Mouse (Mus musculus) adrenal gland, postnatal 4 days (tissue): ENCODE data around the gene Sox2. TPM values are rescaled to one million over a fixed set of nuclear protein-coding genes. Genes with fewer than 3 reads are reported as not detected.

Source experiments
- DNase-seq, 2 experiments: peaks; one replicate each; pipeline ENCODE4 v3.0.0; 2021 to 2022; ENCODE audit warnings: low spot score in 2 of 2, mixed read lengths in 2 of 2
- long read RNA-seq, 2 experiments: library from polyadenylated mRNA; stranded (forward); transcript quantifications; one replicate each; pipeline ENCODE4 v2.0.0; 2021
- total RNA-seq, 2 experiments: library from RNA; stranded (reverse); gene quantifications; 2 replicates each; pipeline ENCODE4 v1.2.3; 2021

Gene Sox2
- 1 to 10 TPM in 1 of 2 experiments, under 1 TPM in 1; 0.92 to 1.5 TPM for total RNA-seq
- long read RNA-seq, experiment 1 = 0 reads
- long read RNA-seq, experiment 2, partial matches to known transcripts = 0 of 1 reads
- long read RNA-seq, experiment 2, other reads (novel, unspliced or antisense) = 0 of 1 reads

- DNase-seq = no peak
Observed at GRCm38 (mm10) chr3:34649726-34650620, at the start of gene Sox2. Gene Sox2 (plus strand): TSS chr3:34650405.

DNA sequence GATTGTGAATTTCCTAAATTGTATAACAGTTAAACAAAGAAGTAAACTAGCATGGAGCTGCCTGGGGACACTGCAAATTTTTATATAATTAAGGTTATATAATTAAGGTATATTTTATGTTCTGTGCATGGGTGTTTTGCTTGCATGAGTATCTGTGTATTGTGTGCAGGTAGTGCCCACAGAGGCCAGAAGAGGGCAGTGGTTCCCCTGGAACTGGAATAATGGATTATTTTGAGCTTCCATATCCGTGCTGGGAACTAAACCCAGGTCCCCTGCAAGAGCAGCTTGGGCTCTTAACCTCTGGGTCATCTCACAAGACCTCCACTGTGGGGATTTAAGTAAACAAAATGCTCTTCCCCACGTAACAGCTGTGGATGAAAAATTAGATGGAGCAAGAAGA, 49.1 kb upstream of the Sox2 start:
- no peak for DNase-seq

GRCm38 (mm10) chr3:34614107-34614506, 36.1 kb upstream of the Sox2 start:
- DNase-seq = no peak

DNA sequence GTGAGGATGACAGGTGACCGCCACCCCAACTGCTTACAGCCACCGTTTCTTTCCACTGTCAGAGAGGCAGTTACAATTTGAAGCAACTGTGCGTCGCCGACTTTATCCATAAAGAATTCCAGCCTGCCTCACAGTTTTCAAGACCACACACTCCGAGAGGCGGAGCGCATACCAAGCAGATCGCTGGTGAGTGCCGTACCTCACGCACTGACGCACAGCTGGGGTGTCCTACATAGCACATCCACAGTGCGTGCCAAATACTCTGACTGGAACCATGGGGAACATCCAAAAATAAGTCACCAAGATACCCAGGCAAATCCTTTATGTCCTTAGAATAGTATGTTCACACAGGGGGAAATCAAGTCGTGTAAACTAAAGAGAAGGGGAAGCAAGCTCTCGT, 34.7 kb upstream of the Sox2 start:
- no peak for DNase-seq

GRCm38 (mm10) chr3:34618934-34619333, 31.3 kb upstream of the Sox2 start:
- DNase-seq = no peak

GRCm38 (mm10) chr3:34620121-34620520, 30.1 kb upstream of the Sox2 start:
- no peak for DNase-seq

GRCm38 (mm10) chr3:34624721-34625270, 25.4 kb upstream of the Sox2 start:
- DNase-seq = no peak

- no peak for DNase-seq
Observed at GRCm38 (mm10) chr3:34626521-34626920, 23.7 kb upstream of the Sox2 start.

DNA sequence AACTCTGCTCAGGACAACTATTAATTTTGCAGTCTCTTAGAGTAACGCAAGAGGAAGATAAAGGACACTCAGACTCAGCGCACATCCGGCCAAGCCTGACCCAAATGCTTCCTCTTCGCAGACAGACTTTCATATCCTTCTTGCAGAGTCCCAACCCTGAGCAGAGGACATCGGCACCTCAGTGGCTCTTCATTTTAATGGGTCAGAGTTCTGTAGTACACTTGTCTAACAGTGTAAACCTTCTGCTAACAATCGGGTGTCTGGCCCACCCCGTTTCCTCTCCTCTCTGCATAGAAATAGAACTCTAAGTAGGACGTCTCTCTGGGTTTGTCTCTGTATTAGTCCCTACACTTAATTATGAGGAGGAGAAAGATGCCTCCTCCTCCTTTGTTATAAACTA, 20.2 kb upstream of the Sox2 start:
- DNase-seq = no peak

DNA sequence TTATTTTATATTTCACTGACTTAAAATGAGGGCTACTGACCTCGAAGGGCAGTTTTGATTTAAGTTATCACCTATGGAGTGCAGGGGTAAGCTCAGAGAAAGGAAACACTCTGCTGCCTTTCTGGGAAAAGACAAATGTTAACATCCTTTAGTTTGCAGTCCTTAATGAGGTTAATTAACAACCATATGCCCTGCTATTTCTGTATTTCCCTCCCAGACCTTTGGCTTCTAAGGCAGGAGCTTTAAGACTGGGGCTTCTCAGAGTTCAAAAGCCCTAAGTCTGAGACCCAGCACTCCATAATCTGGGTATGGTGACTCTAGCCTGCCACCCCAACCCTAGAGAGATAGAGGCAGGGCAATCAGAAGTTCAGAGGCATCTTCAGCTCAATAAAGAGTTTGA, 19.5 kb upstream of the Sox2 start:
- DNase-seq = no peak

GRCm38 (mm10) chr3:34636958-34637357, 13.2 kb upstream of the Sox2 start:
- no peak for DNase-seq

DNA sequence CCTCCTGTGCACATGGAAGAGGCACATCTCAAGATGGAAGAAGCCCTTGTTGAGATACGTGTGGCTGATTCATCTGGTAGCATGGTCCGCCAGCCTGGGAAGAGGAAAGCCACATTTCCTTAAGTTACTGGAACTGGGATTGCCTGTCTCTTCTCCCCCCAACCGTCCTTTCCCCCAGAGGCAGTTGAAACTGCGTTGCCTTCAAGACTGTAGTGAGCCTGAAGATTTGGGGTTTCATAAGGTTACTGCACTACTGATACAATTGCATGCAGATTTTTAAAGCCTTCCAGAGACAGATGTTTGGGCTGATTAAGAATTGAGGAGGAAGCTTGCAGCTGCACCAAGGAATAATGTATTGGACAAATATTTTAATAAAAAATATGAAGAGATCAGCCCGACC, 12.7 kb upstream of the Sox2 start:
- no peak for DNase-seq

GRCm38 (mm10) chr3:34637926-34638325, 12.3 kb upstream of the Sox2 start:
- no peak for DNase-seq

GRCm38 (mm10) chr3:34638344-34638743, 11.9 kb upstream of the Sox2 start:
- no peak for DNase-seq

DNA sequence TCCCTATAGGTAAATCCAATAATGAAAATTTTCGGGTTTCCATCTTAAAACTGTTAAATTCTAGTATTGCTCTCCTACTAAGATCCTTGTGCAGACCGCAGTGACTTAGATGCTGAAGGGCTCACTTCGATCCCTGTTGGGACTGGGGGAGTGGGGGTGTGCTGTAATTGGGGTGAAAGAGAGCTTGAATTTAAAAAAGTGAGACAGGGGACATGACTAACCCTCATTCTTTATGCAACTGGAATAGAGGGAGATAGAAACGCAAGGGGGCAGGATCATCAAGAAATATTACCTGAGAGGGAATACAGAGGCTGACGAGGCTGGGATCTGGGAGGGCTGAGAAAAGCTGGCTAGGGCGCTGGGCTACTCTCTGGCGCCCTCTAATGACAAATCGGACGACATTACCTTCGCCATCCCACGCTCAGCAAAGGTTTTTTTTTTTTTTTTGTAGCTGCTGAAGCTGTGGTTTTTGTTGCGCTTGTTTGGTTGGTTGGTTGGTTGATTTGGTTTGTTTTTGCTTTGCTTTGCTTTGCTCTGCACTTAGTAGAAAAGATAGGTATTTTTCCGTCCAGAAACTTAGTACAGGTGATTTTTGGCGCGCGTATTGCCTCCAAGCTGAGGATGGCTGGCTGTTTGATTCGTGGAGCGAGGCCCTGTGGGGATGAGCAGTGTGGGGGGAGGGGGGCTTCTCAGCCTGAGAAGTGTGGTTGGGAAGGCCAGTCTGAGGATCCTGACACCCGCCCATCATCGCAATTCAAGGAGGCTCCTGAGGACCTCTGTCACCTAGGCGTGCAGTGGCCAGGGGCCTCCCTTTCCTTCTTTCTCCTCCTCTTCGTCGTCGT, 11.0 kb upstream of the Sox2 start:
- no peak for DNase-seq

- no peak for DNase-seq
Observed at GRCm38 (mm10) chr3:34639873-34640270, 10.3 kb upstream of the Sox2 start.

DNA sequence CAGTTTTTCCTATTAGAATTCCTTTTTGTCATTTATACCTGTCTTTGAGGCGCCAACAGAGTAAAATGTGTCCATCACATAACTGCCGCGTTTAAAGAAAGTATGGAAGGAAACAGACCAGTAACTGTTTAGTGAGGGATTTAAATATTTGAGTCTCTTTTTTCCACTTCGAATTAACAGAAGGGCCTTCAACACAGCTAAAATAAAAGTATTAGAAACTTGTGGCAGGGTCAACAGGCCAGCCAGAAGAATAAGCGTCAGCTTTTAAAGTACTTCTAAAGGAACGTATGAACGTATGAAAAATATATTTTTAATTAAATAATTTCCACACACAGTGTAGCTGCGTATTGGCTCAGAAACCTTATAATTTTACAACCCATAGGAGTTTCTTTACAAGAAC, 9.9 kb upstream of the Sox2 start:
- DNase-seq = no peak

DNA sequence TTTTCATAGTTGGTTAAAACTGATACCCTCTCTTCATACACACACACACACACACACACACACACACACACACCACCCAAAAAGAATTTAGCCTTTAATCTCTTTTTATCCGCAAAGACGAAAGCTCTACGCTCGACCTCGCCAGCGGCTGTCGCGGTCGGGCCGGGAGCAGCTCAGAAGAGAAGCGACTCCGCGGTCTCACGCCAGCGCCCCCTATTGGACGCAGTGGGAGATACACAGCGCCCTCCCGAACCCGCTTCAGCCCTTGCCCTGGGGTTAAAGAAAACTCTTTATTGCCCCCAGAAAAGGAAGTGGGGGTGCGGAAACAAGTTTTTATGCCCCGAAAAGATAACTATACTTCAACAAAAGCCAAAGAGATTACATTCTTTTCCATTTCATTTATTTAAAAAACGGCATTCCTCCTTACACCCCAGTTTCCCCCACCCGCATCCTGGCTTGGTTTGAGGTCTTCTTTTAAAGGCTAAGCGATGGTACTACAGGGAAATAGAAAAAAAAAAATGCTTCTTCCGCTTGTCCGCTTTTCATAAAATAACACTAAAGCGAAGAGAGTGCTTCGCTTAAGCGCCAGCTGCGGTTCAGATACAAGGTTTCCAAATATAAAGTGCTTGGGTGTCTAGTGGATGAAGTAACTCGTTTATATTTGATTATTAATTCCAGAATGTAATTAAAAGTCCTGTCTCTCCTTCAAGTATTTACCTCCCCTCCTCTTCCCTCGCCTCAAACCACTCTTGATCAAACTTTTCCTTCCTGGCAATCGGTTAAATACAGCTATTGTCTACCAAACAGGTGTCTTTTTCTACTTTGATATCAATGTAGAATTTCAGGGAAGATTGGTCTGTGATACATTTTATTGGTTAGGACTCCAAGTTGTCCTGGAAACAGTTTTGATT, 9.3 kb upstream of the Sox2 start:
- no peak for DNase-seq

- no peak for DNase-seq
Observed at GRCm38 (mm10) chr3:34641756-34642497, 8.3 kb upstream of the Sox2 start.

DNA sequence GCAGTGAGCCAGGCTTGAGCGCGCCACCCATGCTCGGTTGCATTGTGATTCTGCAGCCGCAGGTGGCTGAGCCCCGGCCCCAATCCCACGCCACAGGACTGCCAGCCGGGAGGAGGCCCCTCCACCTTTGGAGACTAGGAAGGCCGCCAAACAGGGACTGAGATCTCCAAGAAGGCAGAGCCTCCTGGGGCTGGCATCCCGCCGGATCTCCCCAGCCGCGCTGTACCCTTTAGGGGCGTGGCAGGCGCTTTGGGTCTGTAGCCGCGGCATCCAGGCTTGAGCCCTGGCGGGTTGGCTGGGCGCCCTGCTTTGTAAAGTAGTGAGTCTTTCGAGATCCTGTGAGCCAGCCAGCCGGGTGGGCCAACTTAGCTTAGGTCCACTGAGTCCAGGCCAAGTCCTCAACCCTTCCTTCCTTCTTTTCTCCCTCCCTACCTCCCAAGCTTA, 7.7 kb upstream of the Sox2 start:
- DNase-seq = no peak
